Mouse (Mus musculus): Measurements from ENCODE around the gene Cilp2. TPM values are rescaled to one million over a fixed set of nuclear protein-coding genes. Genes with fewer than 3 reads are reported as not detected.
A peak's percentile ranks its signal among the peaks of the same experiment; 100 is the strongest.

Cilp2 gene
- polyA plus RNA-seq, 1 experiment from 2014 or later, result 0.29 TPM

- ATAC-seq (replicated peaks; ENCODE audit: extremely low read depth, insufficient read depth, low FRiP score), result no peak
- H3K27ac ChIP-seq (ENCODE audit: low read length), result no peak overlapping the region
- 76% methylated on average over 7 of the region's 7 CpGs for WGBS
Observed at GRCm38 (mm10) chr8:69850926-69851506, 36.5 kb downstream of the Cilp2 start.

GRCm38 (mm10) chr8:69849899-69850298 lies 37.6 kb downstream of the Cilp2 start:
- no peak for ATAC-seq (replicated peaks; ENCODE audit: extremely low read depth, insufficient read depth, low FRiP score)
- Histone ChIP-seq H3K4me3 (ENCODE audit: low read length) (no peak overlapping the region), H3K27ac (ENCODE audit: low read length) (no peak overlapping the region), H3K9me3 (replicated peaks; ENCODE audit: control insufficient read depth, low read length) (no peaks in the 10 kb centered on the region), H3K27me3 (ENCODE audit: control insufficient read depth, insufficient read depth, low read length) (no peaks in the 10 kb centered on the region), H3K36me3 (ENCODE audit: control insufficient read depth, insufficient read depth) (no peaks in the 10 kb centered on the region), H3K9ac (ENCODE audit: low read length) (no peak overlapping the region), H3K4me2 (ENCODE audit: low read depth, low read length) (no peak overlapping the region), H3K4me1 (ENCODE audit: control insufficient read depth, insufficient read depth, low read length) (peaks cover 6% of the 10 kb centered on the region)
- WGBS, result 54% methylated on average over 3 of the region's 3 CpGs

More at GRCm38 (mm10) chr8:69850926-69851506, 36.5 kb downstream of the Cilp2 start:
- H3K9ac ChIP-seq (ENCODE audit: low read length), result no peak overlapping the region
- no peaks in the 10 kb centered on the region for H3K9me3 ChIP-seq (replicated peaks; ENCODE audit: control insufficient read depth, low read length)
- no peak overlapping the region for H3K4me3 ChIP-seq (ENCODE audit: low read length)
- H3K27me3 ChIP-seq (ENCODE audit: control insufficient read depth, insufficient read depth, low read length), result no peaks in the 10 kb centered on the region
- no peaks in the 10 kb centered on the region for H3K36me3 ChIP-seq (ENCODE audit: control insufficient read depth, insufficient read depth)
- no peak overlapping the region for H3K4me2 ChIP-seq (ENCODE audit: low read depth, low read length)
- peaks cover 6% of the 10 kb centered on the region for H3K4me1 ChIP-seq (ENCODE audit: control insufficient read depth, insufficient read depth, low read length)

GRCm38 (mm10) chr8:69848951-69849350 lies 38.5 kb downstream of the Cilp2 start:
- H3K4me3 ChIP-seq (ENCODE audit: low read length), result no peak overlapping the region
- no peak overlapping the region for H3K4me2 ChIP-seq (ENCODE audit: low read depth, low read length)
- 29% methylated on average over 8 of the region's 8 CpGs for WGBS
- H3K27ac ChIP-seq (ENCODE audit: low read length), result peak overlapping the region; percentile 51
- no peaks in the 10 kb centered on the region for H3K36me3 ChIP-seq (ENCODE audit: control insufficient read depth, insufficient read depth)
- peak; percentile 89 for ATAC-seq (replicated peaks; ENCODE audit: extremely low read depth, insufficient read depth, low FRiP score)
- H3K27me3 ChIP-seq (ENCODE audit: control insufficient read depth, insufficient read depth, low read length), result no peaks in the 10 kb centered on the region
- peaks cover 6% of the 10 kb centered on the region for H3K4me1 ChIP-seq (ENCODE audit: control insufficient read depth, insufficient read depth, low read length)
- no peak overlapping the region for H3K9ac ChIP-seq (ENCODE audit: low read length)
- H3K9me3 ChIP-seq (replicated peaks; ENCODE audit: control insufficient read depth, low read length), result no peaks in the 10 kb centered on the region

GRCm38 (mm10) chr8:69847167-69848065 lies 40.1 kb downstream of the Cilp2 start:
- 76% methylated on average over 3 of the region's 3 CpGs for WGBS
- Histone ChIP-seq H3K9me3 (replicated peaks; ENCODE audit: control insufficient read depth, low read length) (no peaks in the 10 kb centered on the region), H3K9ac (ENCODE audit: low read length) (no peak overlapping the region), H3K27ac (ENCODE audit: low read length) (no peak overlapping the region), H3K36me3 (ENCODE audit: control insufficient read depth, insufficient read depth) (no peaks in the 10 kb centered on the region), H3K4me3 (ENCODE audit: low read length) (no peak overlapping the region), H3K4me1 (ENCODE audit: control insufficient read depth, insufficient read depth, low read length) (peaks cover 6% of the 10 kb centered on the region), H3K27me3 (ENCODE audit: control insufficient read depth, insufficient read depth, low read length) (no peaks in the 10 kb centered on the region), H3K4me2 (ENCODE audit: low read depth, low read length) (no peak overlapping the region)
- no peak for ATAC-seq (replicated peaks; ENCODE audit: extremely low read depth, insufficient read depth, low FRiP score)

GRCm38 (mm10) chr8:69837057-69837682 lies 50.3 kb downstream of the Cilp2 start:
- Histone ChIP-seq H3K4me2 (ENCODE audit: low read depth, low read length) (no peak overlapping the region), H3K9me3 (replicated peaks; ENCODE audit: control insufficient read depth, low read length) (no peaks in the 10 kb centered on the region), H3K4me3 (ENCODE audit: low read length) (no peak overlapping the region), H3K27me3 (ENCODE audit: control insufficient read depth, insufficient read depth, low read length) (no peaks in the 10 kb centered on the region), H3K27ac (ENCODE audit: low read length) (no peak overlapping the region), H3K36me3 (ENCODE audit: control insufficient read depth, insufficient read depth) (no peaks in the 10 kb centered on the region), H3K4me1 (ENCODE audit: control insufficient read depth, insufficient read depth, low read length) (peaks cover 5% of the 10 kb centered on the region; the same call in 1 of the 2 replicates), H3K9ac (ENCODE audit: low read length) (no peak overlapping the region)
- 67% methylated on average over 8 of the region's 8 CpGs for WGBS
- ATAC-seq (replicated peaks; ENCODE audit: extremely low read depth, insufficient read depth, low FRiP score), result no peak

- Histone ChIP-seq H3K36me3 (ENCODE audit: control insufficient read depth, insufficient read depth) (no peaks in the 10 kb centered on the region), H3K27me3 (ENCODE audit: control insufficient read depth, insufficient read depth, low read length) (no peaks in the 10 kb centered on the region), H3K4me3 (ENCODE audit: low read length) (peak within 1 kb of the TSS; percentile 64), H3K4me2 (ENCODE audit: low read depth, low read length) (peak within 1 kb of the TSS; percentile 95), H3K9me3 (replicated peaks; ENCODE audit: control insufficient read depth, low read length) (no peaks in the 10 kb centered on the region), H3K9ac (ENCODE audit: low read length) (peak within 1 kb of the TSS; percentile 65), H3K27ac (ENCODE audit: low read length) (no peak within 1 kb of the TSS), H3K4me1 (ENCODE audit: control insufficient read depth, insufficient read depth, low read length) (peaks cover 5% of the 10 kb centered on the region; the same call in 1 of the 2 replicates)
- under 1% methylated on average over 38 of the region's 38 CpGs for WGBS
- ATAC-seq (replicated peaks; ENCODE audit: extremely low read depth, insufficient read depth, low FRiP score), result peak; percentile 87
Observed at GRCm38 (mm10) chr8:69832298-69832853, 55.1 kb downstream of the Cilp2 start, which contains the start of gene Pbx4. Gene Pbx4 (plus strand): TSS chr8:69832491.

Other genes starting within 250 kb of the Cilp2 start
- gene Zfp964, start 233.2 kb downstream of the Cilp2 start, polyA plus RNA-seq (2015; fragmentation: Nextera tagmentation; extraction: Ambion mirVana), result 1.2 TPM in 2 replicates
- 19.8 and 20.4 TPM in 2 replicates for gene Zfp869, start 177.0 kb downstream of the Cilp2 start, polyA plus RNA-seq (2015; fragmentation: Nextera tagmentation; extraction: Ambion mirVana)
- 3.9 and 5.1 TPM in 2 replicates for gene Zfp963, start 137.7 kb downstream of the Cilp2 start, polyA plus RNA-seq (2015; fragmentation: Nextera tagmentation; extraction: Ambion mirVana)
- 0.25 TPM in 1 of 2 replicates, not detected in the other for gene Gm20422, start 112.8 kb downstream of the Cilp2 start, polyA plus RNA-seq (2015; fragmentation: Nextera tagmentation; extraction: Ambion mirVana)
- gene Atp13a1, start 96.5 kb downstream of the Cilp2 start, polyA plus RNA-seq (2015; fragmentation: Nextera tagmentation; extraction: Ambion mirVana), result 29.3 TPM in 2 replicates
- 18.0 and 20.3 TPM in 2 replicates for gene Zfp866, start 96.5 kb downstream of the Cilp2 start, polyA plus RNA-seq (2015; fragmentation: Nextera tagmentation; extraction: Ambion mirVana)
- 9.3 and 9.8 TPM in 2 replicates for gene Gmip, start 79.0 kb downstream of the Cilp2 start, polyA plus RNA-seq (2015; fragmentation: Nextera tagmentation; extraction: Ambion mirVana)
- 0.20 and 0.21 TPM in 2 replicates for gene Lpar2, start 65.3 kb downstream of the Cilp2 start, polyA plus RNA-seq (2015; fragmentation: Nextera tagmentation; extraction: Ambion mirVana)
- 4.1 and 5.4 TPM in 2 replicates for gene Pbx4, start 55.2 kb downstream of the Cilp2 start, polyA plus RNA-seq (2015; fragmentation: Nextera tagmentation; extraction: Ambion mirVana)
- gene Tssk6, start 14.5 kb upstream of the Cilp2 start, polyA plus RNA-seq (2015; fragmentation: Nextera tagmentation; extraction: Ambion mirVana), result 1.1 and 2.0 TPM in 2 replicates
- 372 and 379 TPM in 2 replicates for gene Ndufa13, start 14.9 kb upstream of the Cilp2 start, polyA plus RNA-seq (2015; fragmentation: Nextera tagmentation; extraction: Ambion mirVana)
- gene Yjefn3, start 15.0 kb upstream of the Cilp2 start, polyA plus RNA-seq (2015; fragmentation: Nextera tagmentation; extraction: Ambion mirVana), result 8.2 and 8.7 TPM in 2 replicates
- 26.2 and 26.8 TPM in 2 replicates for gene Gatad2a, start 108.7 kb upstream of the Cilp2 start, polyA plus RNA-seq (2015; fragmentation: Nextera tagmentation; extraction: Ambion mirVana)
- 38.4 and 42.9 TPM in 2 replicates for gene Mau2, start 155.0 kb upstream of the Cilp2 start, polyA plus RNA-seq (2015; fragmentation: Nextera tagmentation; extraction: Ambion mirVana)
- 30.0 and 30.4 TPM in 2 replicates for gene Sugp1, start 155.1 kb upstream of the Cilp2 start, polyA plus RNA-seq (2015; fragmentation: Nextera tagmentation; extraction: Ambion mirVana)
- 0.96 and 1.4 TPM in 2 replicates for gene Tm6sf2, start 185.2 kb upstream of the Cilp2 start, polyA plus RNA-seq (2015; fragmentation: Nextera tagmentation; extraction: Ambion mirVana)
- 0.04 TPM in 1 of 2 replicates, not detected in the other for gene Hapln4, start 195.8 kb upstream of the Cilp2 start, polyA plus RNA-seq (2015; fragmentation: Nextera tagmentation; extraction: Ambion mirVana)
- gene Ncan, start 233.2 kb upstream of the Cilp2 start, polyA plus RNA-seq (2015; fragmentation: Nextera tagmentation; extraction: Ambion mirVana), result 0.13 and 0.22 TPM in 2 replicates
- 35.7 and 37.8 TPM in 2 replicates for gene Nr2c2ap, start 243.6 kb upstream of the Cilp2 start, polyA plus RNA-seq (2015; fragmentation: Nextera tagmentation; extraction: Ambion mirVana)

Data from heart, embryonic 16.5 days (tissue).